Mouse (Mus musculus) myocyte (in vitro differentiated cells): ENCODE measurements around the gene Aptx.

Source experiments
- CEBPB ChIP-seq: IDR thresholded peaks from 2 replicates; pipeline ENCODE4 v1.6.1; 2011; ENCODE audit warnings: mild to moderate bottlenecking, moderate library complexity; ENCODE audit not compliant: poor library complexity, insufficient read depth, severe bottlenecking
- MAX ChIP-seq: IDR thresholded peaks from one replicate; pipeline ENCODE4 v1.6.1; 2011; ENCODE audit warnings: low read depth, mild to moderate bottlenecking, control low read depth
- MYOD1 ChIP-seq, 3 experiments: IDR thresholded peaks; one replicate each; pipeline ENCODE4 v1.6.1; 2011; ENCODE audit warnings: control low read depth in 2 of 3, low read depth in 2 of 3, mild to moderate bottlenecking in 2 of 3, moderate library complexity in 1 of 3; ENCODE audit not compliant: insufficient read length in 2 of 3, control insufficient read depth in 1 of 3
- MYOG ChIP-seq, 3 experiments: IDR thresholded peaks; one replicate each; pipeline ENCODE4 v1.6.1; 2011; ENCODE audit warnings: control low read depth in 2 of 3, low read depth in 2 of 3, mild to moderate bottlenecking in 2 of 3; ENCODE audit not compliant: insufficient read length in 2 of 3, control insufficient read depth in 1 of 3, insufficient read depth in 1 of 3
- POLR2A ChIP-seq: IDR thresholded peaks from one replicate; pipeline ENCODE4 v1.6.1; 2011; ENCODE audit warnings: low read depth, mild to moderate bottlenecking, control low read depth, moderate library complexity; ENCODE audit not compliant: insufficient read length
- POLR2AphosphoS2 ChIP-seq: IDR thresholded peaks from one replicate; pipeline ENCODE4 v1.6.1; 2011; ENCODE audit warnings: low read depth, control low read depth; ENCODE audit not compliant: insufficient read length
- REST ChIP-seq: IDR thresholded peaks from one replicate; pipeline ENCODE4 v1.6.1; 2011; ENCODE audit warnings: mild to moderate bottlenecking, control low read depth, moderate library complexity; ENCODE audit not compliant: insufficient read depth, insufficient read length
- SRF ChIP-seq: IDR thresholded peaks from one replicate; pipeline ENCODE4 v1.6.1; 2011; ENCODE audit warnings: low read depth; ENCODE audit not compliant: control insufficient read depth, insufficient read length
- TCF12 ChIP-seq: IDR thresholded peaks from one replicate; pipeline ENCODE4 v1.6.1; 2011; ENCODE audit warnings: mild to moderate bottlenecking, control low read depth; ENCODE audit not compliant: poor library complexity, insufficient read depth, severe bottlenecking
- USF1 ChIP-seq: IDR thresholded peaks from one replicate; pipeline ENCODE4 v1.6.1; 2011; ENCODE audit warnings: low read depth, mild to moderate bottlenecking, control low read depth, moderate library complexity

DNA sequence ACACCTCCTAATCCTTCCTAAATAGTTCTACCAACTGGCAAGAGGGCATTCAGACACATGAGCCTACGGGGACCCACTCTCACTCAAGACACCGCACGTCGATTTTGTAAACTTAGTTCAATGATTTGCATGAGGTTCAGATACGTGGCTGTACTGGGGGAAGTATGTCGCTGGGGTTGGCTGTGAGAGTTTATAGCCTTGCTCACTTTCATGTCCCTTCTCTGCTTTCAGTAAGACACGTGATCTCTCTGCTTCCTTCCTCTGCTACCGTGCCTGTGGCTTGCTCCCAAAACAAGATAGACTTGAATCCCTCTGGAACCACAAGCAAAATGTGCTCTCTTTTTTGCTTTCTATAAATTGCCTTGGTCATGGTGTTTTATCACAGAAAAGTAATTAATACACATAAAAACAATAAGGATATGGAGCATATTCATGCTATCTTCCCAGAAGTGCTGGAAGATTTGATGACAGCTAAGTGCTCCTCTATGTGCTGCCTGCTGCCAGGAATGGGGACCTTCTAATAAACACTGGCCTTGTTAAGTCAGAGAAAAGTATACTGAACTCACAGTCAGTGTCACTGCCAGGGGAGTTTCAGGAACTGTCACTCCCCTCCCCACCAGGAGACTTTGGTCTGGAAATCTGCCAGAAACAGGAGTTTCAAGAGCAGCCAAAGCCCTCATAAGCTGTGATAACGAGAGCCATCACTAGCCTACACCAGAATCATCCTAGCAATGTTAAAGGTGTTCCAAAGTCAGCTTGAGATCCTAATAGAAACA is 36.6 kb downstream of the Aptx start:
- TF ChIP-seq MAX (no peak), POLR2A (no peak), TCF12 (no peak), POLR2AphosphoS2 (no peak), MYOG (IDR thresholded peaks at IDR 0.05; ENCODE audit: control insufficient read depth in 1 of 3, insufficient read depth in 1 of 3, insufficient read length in 2 of 3, low read depth in 2 of 3) (no peak), MYOD1 (IDR thresholded peaks at IDR 0.05; ENCODE audit: control insufficient read depth in 1 of 3, insufficient read length in 2 of 3, low read depth in 2 of 3) (no peak), USF1 (no peak), CEBPB (no peak), SRF (no peak), REST (no peak)
